Mouse (Mus musculus) kidney, adult 2 months (tissue): ENCODE results near the gene Pla2g4c.
A peak's percentile ranks its signal among the peaks of the same experiment; 100 is the strongest.

Experiments
- CTCF ChIP-seq: fragments of 200-500 bp; conservative IDR thresholded peaks from 2 replicates; pipeline ENCODE4 v1.5.1; 2011; ENCODE audit warnings: low read depth, mild to moderate bottlenecking, control low read depth, low read length, moderate library complexity, mixed read lengths; ENCODE audit not compliant: insufficient read depth, insufficient read length
- POLR2A ChIP-seq: fragments of 200-500 bp; IDR thresholded peaks from one replicate; pipeline ENCODE4 v1.6.1; 2011; ENCODE audit warnings: low read depth, low read length, control low read depth

DNA sequence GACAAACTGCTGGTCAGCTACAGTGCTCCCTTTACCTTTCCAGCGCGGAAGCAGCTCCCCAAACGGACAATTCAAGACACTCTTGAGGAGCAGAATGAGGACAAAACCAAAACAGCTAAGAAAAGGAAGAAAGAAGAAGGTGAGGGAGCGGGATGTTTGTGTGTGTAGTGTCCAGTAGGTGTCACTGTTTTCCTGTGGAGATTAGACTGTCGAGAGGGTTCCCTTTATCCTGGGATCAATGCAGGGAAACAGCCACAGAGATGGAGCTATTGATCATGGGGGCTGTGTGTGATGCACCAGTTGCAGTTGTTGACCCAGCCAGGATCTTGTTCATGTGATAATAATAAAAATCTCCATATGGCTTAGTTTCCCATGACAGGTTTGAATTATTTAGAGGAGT, 35.8 kb upstream of the Pla2g4c start:
- TF ChIP-seq CTCF = peak; percentile 47
- no peak for TF ChIP-seq POLR2A
